Mouse (Mus musculus) liver, embryonic 14.5 days (tissue): ENCODE measurements around the gene Epb41l1. TPM values are rescaled to one million over a fixed set of nuclear protein-coding genes. Genes with fewer than 3 reads are reported as not detected.
A peak's percentile ranks its signal among the peaks of the same experiment; 100 is the strongest.
"Not testable (repeated sequence)": the region's sequence is repeated elsewhere in the genome, so short reads cannot be mapped to it uniquely, and the experiment has no call there.

Source experiments
- ATAC-seq: fragments of 200-750 bp; cut with Nextera tagmentation; 2 replicates; pipeline ENCODE4 v1.8.0; 2017; ENCODE audit warnings: moderate number of reproducible peaks, mild to moderate bottlenecking, moderate library complexity; ENCODE audit not compliant: insufficient read depth
- DNase-seq, 3 experiments: peaks; one replicate each; pipeline ENCODE4 v3.0.0-alpha.2; 2012 to 2013; ENCODE audit warnings: low read depth in 3 of 3, low spot score in 3 of 3
- H3K27ac ChIP-seq: fragments of 300-500 bp; sonication (generic); 2 replicates; pipeline ENCODE4 v1.5.1; 2014; ENCODE audit warnings: moderate library complexity, mild to moderate bottlenecking, control low read depth, inconsistent platforms
- H3K27me3 ChIP-seq: fragments of 300-500 bp; sonication (generic); 2 replicates; pipeline ENCODE4 v1.6.1; 2014; ENCODE audit warnings: mild to moderate bottlenecking, low read length, moderate library complexity; ENCODE audit not compliant: control insufficient read depth, insufficient read depth
- H3K36me3 ChIP-seq: fragments of 300-500 bp; sonication (generic); replicated peaks from 2 replicates; pipeline ENCODE4 v1.6.1; 2014; ENCODE audit warnings: low read depth; ENCODE audit not compliant: control insufficient read depth, insufficient read depth
- H3K4me1 ChIP-seq, 2 experiments: fragments of 200-500 bp in 1 of 2; fragments of 300-500 bp in 1 of 2; sonication (generic) in 1 of 2; replicated peaks; 2 replicates each; pipeline ENCODE4 v1.6.1; 2012 to 2014; ENCODE audit warnings: antibody characterized with exemption in 1 of 2, inconsistent platforms in 1 of 2, low read length in 1 of 2; ENCODE audit not compliant: control insufficient read depth in 2 of 2, insufficient read depth in 2 of 2
- H3K4me2 ChIP-seq: fragments of 300-500 bp; sonication (generic); 2 replicates; pipeline ENCODE4 v1.6.1; 2014; ENCODE audit warnings: low read depth, mild to moderate bottlenecking, control low read depth, moderate library complexity
- H3K4me3 ChIP-seq, 2 experiments: fragments of 200-500 bp in 1 of 2; fragments of 300-500 bp in 1 of 2; sonication (generic) in 1 of 2; 2 replicates each; pipeline ENCODE4 v1.5.1; 2012 to 2014; ENCODE audit warnings: low read depth in 2 of 2, low read length in 2 of 2, mild to moderate bottlenecking in 2 of 2, control low read depth in 1 of 2, inconsistent platforms in 1 of 2, moderate library complexity in 1 of 2; ENCODE audit not compliant: insufficient read depth in 1 of 2
- H3K9ac ChIP-seq: fragments of 300-500 bp; sonication (generic); replicated peaks from 2 replicates; pipeline ENCODE4 v1.6.1; 2014; ENCODE audit warnings: mild to moderate bottlenecking, control low read depth, moderate library complexity
- H3K9me3 ChIP-seq: fragments of 300-500 bp; sonication (generic); 2 replicates; pipeline ENCODE4 v1.6.1; 2016; ENCODE audit warnings: low read length, mixed read lengths; ENCODE audit not compliant: control insufficient read depth
- CTCF ChIP-seq: IDR thresholded peaks from 2 replicates; pipeline ENCODE4 v1.5.1; 2016; ENCODE audit warnings: antibody characterized with exemption, low read depth, control low read depth
- EP300 ChIP-seq: IDR thresholded peaks from 2 replicates; pipeline ENCODE4 v1.6.1; 2016; ENCODE audit warnings: antibody characterized with exemption, low read depth
- WGBS: fragments of 180-500 bp; shearing (Covaris S2); extraction: QIAGEN DNeasy Blood & Tissue Kit; methylation state at CpG from one replicate; pipeline ENCODE4 v1.1.7; 2014; ENCODE audit not compliant: insufficient replicate concordance; 5-methylcytosine and 5-hydroxymethylcytosine counted together
- polyA plus RNA-seq, 2 experiments: library from polyadenylated mRNA; depleted of rRNA in 1 of 2; stranded (reverse) in 1 of 2; unstranded in 1 of 2; fragments of >200 nt; fragmentation: Nextera tagmentation in 1 of 2; extraction: Ambion mirVana in 1 of 2; gene quantifications; 2 replicates each; pipeline versions ENCODE4 v1.2.1 to v1.2.3; 2012 to 2014

Gene Epb41l1
- polyA plus RNA-seq, 2 experiments = 0.46 to 2.5 TPM

DNA sequence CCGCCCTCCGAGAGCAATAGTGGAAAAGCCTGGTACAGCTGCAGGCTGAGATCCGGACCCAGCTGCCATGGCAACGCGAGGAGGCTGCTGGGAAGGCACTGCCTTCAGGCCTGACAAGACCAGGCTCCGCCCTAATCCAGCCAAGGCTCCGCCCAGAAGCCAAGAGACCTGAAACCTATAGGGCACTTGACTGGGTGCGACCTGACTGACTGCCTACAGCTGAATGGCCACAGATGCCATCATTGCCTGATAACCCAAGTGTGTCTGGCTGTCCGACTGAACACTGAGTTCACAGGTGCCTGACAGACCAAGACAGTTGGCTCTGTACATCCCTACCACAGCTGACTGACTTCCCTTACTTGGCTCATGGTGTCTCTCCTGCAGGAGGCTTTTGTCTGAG is 19.4 kb upstream of the Epb41l1 start:
- no peaks in the 10 kb centered on the region for H3K36me3 ChIP-seq
- H3K4me2 ChIP-seq = no peak overlapping the region
- 0 out of 4 replicates have a peak, but pooled peaks cover 0 to 3% of the 10 kb centered on the region in 2 experiments for H3K4me1 ChIP-seq
- no peak overlapping the region for H3K27ac ChIP-seq
- 4% methylated on average over 9 of the region's 9 CpGs for WGBS
- no peak overlapping the region for H3K9ac ChIP-seq
- peak; percentile 70 for ATAC-seq
- no peaks in the 10 kb centered on the region for H3K9me3 ChIP-seq
- no peak overlapping the region for H3K4me3 ChIP-seq
- H3K27me3 ChIP-seq = no peaks in the 10 kb centered on the region
- DNase-seq = peak; percentile 22 to 64 (median 22)
- TF ChIP-seq CTCF = no peak
- no peak for TF ChIP-seq EP300

DNA sequence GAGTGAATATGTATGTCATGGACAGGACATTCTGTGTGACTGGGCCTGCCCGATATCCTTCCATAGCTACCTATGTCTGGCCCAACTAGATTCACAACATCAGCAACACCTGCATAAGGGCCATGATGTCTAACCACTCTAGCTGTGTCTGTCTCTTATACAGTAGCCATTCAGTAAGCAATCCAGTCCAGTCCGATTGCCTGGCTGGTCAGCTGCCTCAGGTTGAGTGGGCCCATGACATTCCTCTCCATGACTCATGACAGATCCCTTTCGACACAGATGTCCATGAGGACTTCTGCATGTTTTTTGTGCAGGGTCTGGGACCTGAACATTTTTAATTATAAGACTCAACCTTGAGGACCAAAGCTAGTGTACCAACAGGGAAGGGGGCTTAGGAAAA is 18.7 kb upstream of the Epb41l1 start:
- Histone ChIP-seq H3K4me2 (no peak overlapping the region), H3K27me3 (no peaks in the 10 kb centered on the region), H3K9ac (no peak overlapping the region), H3K4me1 (0 out of 4 replicates have a peak, but pooled peaks cover 0 to 3% of the 10 kb centered on the region in 2 experiments), H3K36me3 (no peaks in the 10 kb centered on the region), H3K4me3 (no peak overlapping the region), H3K27ac (no peak overlapping the region), H3K9me3 (no peaks in the 10 kb centered on the region)
- ATAC-seq (no peak), DNase-seq (no peak)
- WGBS = 65% methylated on average over 3 of the region's 3 CpGs
- TF ChIP-seq EP300 = no peak
- no peak for TF ChIP-seq CTCF

DNA sequence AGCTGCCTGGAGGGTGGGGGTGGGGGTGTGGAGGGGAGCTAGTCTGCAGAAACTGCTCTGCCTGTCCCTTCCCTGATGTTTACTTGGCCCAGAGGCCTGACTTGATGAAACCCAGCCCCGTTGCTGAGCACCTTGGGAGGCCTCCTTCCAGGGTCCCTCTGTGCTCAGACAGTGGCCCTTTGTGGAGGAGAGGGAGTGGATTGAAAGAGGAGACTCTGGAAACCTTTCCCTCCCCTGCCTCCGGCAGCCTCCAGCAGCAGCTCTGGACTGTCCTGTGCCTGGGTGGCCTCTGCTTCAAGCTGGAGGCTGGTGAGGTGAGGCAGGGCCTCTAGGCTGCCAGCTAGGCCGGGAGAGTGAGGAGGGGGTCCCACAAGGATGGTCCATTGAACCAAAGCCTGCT is 13.7 kb upstream of the Epb41l1 start:
- DNase-seq = no peak
- Histone ChIP-seq H3K4me3 (no peak overlapping the region), H3K9me3 (no peaks in the 10 kb centered on the region), H3K4me1 (no peaks in the 10 kb centered on the region), H3K9ac (no peak overlapping the region), H3K36me3 (no peaks in the 10 kb centered on the region), H3K27me3 (no peaks in the 10 kb centered on the region), H3K4me2 (no peak overlapping the region), H3K27ac (no peak overlapping the region)
- TF ChIP-seq EP300 (no peak), CTCF (no peak)
- 34% methylated on average over 3 of the region's 3 CpGs for WGBS
- no peak for ATAC-seq

DNA sequence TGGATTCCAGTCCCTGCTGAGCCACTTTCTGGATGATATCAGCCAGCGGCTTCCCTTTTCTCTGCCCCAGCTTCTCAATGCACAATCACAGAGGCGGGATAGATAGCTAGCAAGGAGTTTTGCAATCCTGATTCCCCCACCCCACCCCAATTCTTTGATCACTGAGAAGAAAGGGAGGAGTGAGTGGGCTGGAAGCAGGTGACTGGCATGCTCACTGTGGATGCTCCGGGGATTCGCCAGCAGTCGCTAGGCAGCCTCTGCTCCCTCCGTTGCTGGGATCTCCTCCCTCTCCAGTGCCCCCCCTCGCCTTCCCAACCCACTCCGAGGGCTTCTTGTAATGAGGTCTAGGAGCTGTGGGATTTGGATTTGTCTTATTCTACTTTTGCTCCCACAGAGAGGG is 12.5 kb upstream of the Epb41l1 start:
- no peak overlapping the region for H3K4me2 ChIP-seq
- no peaks in the 10 kb centered on the region for H3K4me1 ChIP-seq
- no peak for ATAC-seq
- no peak overlapping the region for H3K27ac ChIP-seq
- TF ChIP-seq CTCF (no peak), EP300 (no peak)
- 53% methylated on average over 8 of the region's 8 CpGs for WGBS
- no peak for DNase-seq
- no peaks in the 10 kb centered on the region for H3K36me3 ChIP-seq
- no peaks in the 10 kb centered on the region for H3K9me3 ChIP-seq
- H3K27me3 ChIP-seq = no peaks in the 10 kb centered on the region
- no peak overlapping the region for H3K9ac ChIP-seq
- H3K4me3 ChIP-seq = no peak overlapping the region

DNA sequence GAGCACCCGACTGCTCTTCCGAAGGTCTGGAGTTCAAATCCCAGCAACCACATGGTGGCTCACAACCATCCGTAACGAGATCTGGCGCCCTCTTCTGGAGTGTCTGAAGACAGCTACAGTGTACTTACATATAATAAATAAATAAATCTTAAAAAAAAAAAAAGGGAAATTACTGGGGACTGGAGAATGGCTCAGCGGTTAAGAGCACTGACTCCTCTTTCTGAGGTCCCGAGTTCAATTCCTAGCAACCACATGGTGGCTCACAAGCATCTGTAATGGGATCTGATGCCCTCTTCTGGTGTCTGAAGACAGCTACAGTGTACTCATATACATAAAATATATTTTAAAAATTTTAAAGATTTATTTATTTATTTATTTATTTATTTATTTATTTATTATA is 9.4 kb upstream of the Epb41l1 start:
- H3K4me2 ChIP-seq, H3K9me3 ChIP-seq, H3K9ac ChIP-seq, DNase-seq, H3K4me3 ChIP-seq, H3K36me3 ChIP-seq, H3K4me1 ChIP-seq, H3K27me3 ChIP-seq, ATAC-seq, H3K27ac ChIP-seq: not testable (repeated sequence)
- 57% methylated on average over 4 of the region's 7 CpGs for WGBS

DNA sequence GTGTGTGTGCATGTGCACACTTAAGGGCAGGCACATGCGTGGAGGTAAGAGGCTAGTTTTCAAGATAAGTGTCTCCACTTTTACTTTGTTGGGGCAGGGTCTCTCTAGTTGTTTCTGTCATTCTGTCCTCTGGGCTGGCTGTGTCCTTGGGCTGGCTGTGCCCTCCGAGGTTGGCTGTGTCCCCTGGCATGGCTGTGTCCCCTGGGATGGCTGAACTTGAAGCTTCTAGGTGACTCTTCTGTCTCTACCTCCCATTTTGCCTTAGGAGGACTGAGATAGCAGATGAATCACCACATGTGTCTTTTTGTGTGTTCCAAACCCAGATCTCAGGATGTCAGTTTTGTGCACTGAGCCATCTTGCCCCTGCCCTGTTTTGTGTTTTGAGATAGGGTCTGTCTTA is 5.7 kb upstream of the Epb41l1 start:
- H3K4me2 ChIP-seq = no peak overlapping the region
- no peak overlapping the region for H3K4me3 ChIP-seq
- no peak for DNase-seq
- H3K9ac ChIP-seq = no peak overlapping the region
- 43% methylated on average over 2 of the region's 2 CpGs for WGBS
- H3K36me3 ChIP-seq = no peaks in the 10 kb centered on the region
- peaks cover 11% of the 10 kb centered on the region for H3K27me3 ChIP-seq
- no peak for ATAC-seq
- TF ChIP-seq CTCF = no peak
- TF ChIP-seq EP300 = no peak
- H3K9me3 ChIP-seq = no peaks in the 10 kb centered on the region
- no peak overlapping the region for H3K27ac ChIP-seq
- no peaks in the 10 kb centered on the region for H3K4me1 ChIP-seq
